Mouse (Mus musculus) limb, embryonic 12.5 days (tissue): Measurements from ENCODE around the gene Bsg. TPM values are rescaled to one million over a fixed set of nuclear protein-coding genes. Genes with fewer than 3 reads are reported as not detected.

Experiments
- ATAC-seq: fragments of 200-750 bp; cut with Nextera tagmentation; 2 replicates; pipeline ENCODE4 v1.8.0; 2017; ENCODE audit warnings: low read depth, moderate TSS enrichment; ENCODE audit not compliant: insufficient number of reproducible peaks, insufficient read depth, low FRiP score, low TSS enrichment
- H3K27ac ChIP-seq: fragments of 300-500 bp; sonication (generic); 2 replicates; pipeline ENCODE4 v1.5.1; 2016; ENCODE audit warnings: mild to moderate bottlenecking, moderate library complexity
- H3K27me3 ChIP-seq: fragments of 300-500 bp; sonication (generic); 2 replicates; pipeline ENCODE4 v1.6.1; 2016; ENCODE audit warnings: mild to moderate bottlenecking, moderate library complexity
- H3K36me3 ChIP-seq: fragments of 300-500 bp; sonication (generic); 2 replicates; pipeline ENCODE4 v1.6.1; 2016; ENCODE audit warnings: mild to moderate bottlenecking, moderate library complexity
- H3K4me1 ChIP-seq: fragments of 300-500 bp; sonication (generic); replicated peaks from 2 replicates; pipeline ENCODE4 v1.6.1; 2016
- H3K4me2 ChIP-seq: fragments of 300-500 bp; sonication (generic); 2 replicates; pipeline ENCODE4 v1.6.1; 2016; ENCODE audit warnings: mild to moderate bottlenecking, moderate library complexity
- H3K4me3 ChIP-seq: fragments of 300-500 bp; sonication (generic); replicated peaks from 2 replicates; pipeline ENCODE4 v1.5.1; 2016; ENCODE audit warnings: mild to moderate bottlenecking
- H3K9ac ChIP-seq: fragments of 300-500 bp; sonication (generic); replicated peaks from 2 replicates; pipeline ENCODE4 v1.6.1; 2016; ENCODE audit warnings: mild to moderate bottlenecking, moderate library complexity
- H3K9me3 ChIP-seq: fragments of 300-500 bp; sonication (generic); 2 replicates; pipeline ENCODE4 v1.6.1; 2016; ENCODE audit warnings: mild to moderate bottlenecking, moderate library complexity
- WGBS: fragments of 180-500 bp; shearing (Covaris S2); methylation state at CpG from one replicate; pipeline ENCODE4 v1.1.7; 2016; 5-methylcytosine and 5-hydroxymethylcytosine counted together
- polyA plus RNA-seq: library from polyadenylated mRNA; unstranded; fragments of >200 nt; fragmentation: Nextera tagmentation; extraction: Ambion mirVana; gene quantifications from 2 replicates; pipeline ENCODE4 v1.2.1, GENCODE M21; 2016

Bsg gene
- polyA plus RNA-seq, 1 experiment from 2014 or later: 680 TPM

DNA sequence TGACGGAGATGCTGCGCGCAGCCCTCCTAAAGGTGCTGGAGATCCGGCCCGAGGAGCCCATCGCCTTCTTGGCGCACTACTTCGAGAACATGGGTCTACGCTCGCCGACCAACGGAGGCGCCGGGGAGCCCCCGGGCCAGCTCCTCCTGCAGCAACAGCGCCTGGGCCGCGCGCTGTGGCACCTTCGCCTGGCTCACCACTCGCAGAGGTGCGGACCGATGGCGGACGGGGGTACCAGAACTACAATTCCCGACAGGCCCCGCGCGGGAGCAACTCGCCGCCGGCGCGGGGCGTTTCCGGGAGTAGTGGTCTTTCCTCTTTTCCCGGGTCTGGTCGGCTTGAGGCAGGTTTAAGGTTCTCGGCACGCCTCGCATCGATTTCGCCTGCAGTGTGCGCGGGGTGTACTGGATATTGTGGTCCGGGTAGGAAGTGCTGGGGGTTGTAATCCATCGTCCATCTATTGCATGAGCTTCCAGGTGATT is 34.7 kb upstream of the Bsg start:
- ATAC-seq: peak; percentile 49
- peak overlapping the region; percentile 82 for H3K4me2 ChIP-seq
- H3K27me3 ChIP-seq: no peaks in the 10 kb centered on the region
- 0% methylated on average over 47 of the region's 47 CpGs for whole genome bisulfite sequencing
- H3K9me3 ChIP-seq: no peaks in the 10 kb centered on the region
- H3K36me3 ChIP-seq: peaks cover 17% of the 10 kb centered on the region; the same call in 1 of the 2 replicates
- H3K4me3 ChIP-seq: peak overlapping the region; percentile 88
- peaks cover 17% of the 10 kb centered on the region for H3K4me1 ChIP-seq
- peak overlapping the region; percentile 81 for H3K9ac ChIP-seq
- H3K27ac ChIP-seq: peak overlapping the region; percentile 96

DNA sequence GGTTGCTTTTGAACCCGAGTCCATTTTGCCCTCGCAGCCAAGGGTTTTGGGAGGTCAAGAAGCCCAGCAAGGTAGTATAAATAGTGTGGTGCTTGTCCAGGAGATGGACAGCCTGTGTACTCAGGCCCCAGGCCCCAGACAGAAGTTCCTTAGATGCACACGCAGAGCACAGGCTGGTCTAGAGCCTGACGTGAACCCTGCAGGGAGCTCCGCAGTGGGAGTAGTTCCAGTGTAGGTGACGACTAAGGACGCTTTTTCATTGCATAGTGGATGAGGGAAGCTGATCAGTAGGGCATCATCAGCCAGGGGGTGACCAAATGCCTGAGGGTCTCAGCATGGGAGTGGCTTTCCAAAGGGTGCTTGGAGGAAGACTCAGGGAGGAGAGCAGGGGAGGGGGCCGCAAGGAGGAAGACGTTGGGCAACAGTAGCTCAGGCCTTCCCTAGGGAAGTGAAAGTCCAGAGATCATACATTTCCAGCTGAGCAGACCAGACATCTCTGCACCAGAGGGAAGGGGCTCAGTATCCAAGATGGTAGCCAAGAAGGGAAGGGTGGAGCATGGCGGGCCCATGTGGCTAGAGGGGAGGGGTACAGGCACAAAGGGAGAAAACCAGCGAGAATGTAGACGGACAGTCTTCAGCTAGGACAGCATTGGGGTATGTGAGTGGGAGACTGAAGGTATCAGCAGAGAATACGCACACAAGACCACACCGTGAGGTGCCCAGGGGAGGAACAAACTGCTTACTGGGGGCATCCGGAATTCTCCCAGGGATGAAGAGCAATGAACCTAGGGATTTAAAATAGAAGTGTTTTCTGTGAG is 34.0 kb upstream of the Bsg start:
- WGBS: 32% methylated on average over 15 of the region's 15 CpGs
- peak overlapping the region; percentile 88 for H3K4me3 ChIP-seq
- peak; percentile 26 for ATAC-seq

DNA sequence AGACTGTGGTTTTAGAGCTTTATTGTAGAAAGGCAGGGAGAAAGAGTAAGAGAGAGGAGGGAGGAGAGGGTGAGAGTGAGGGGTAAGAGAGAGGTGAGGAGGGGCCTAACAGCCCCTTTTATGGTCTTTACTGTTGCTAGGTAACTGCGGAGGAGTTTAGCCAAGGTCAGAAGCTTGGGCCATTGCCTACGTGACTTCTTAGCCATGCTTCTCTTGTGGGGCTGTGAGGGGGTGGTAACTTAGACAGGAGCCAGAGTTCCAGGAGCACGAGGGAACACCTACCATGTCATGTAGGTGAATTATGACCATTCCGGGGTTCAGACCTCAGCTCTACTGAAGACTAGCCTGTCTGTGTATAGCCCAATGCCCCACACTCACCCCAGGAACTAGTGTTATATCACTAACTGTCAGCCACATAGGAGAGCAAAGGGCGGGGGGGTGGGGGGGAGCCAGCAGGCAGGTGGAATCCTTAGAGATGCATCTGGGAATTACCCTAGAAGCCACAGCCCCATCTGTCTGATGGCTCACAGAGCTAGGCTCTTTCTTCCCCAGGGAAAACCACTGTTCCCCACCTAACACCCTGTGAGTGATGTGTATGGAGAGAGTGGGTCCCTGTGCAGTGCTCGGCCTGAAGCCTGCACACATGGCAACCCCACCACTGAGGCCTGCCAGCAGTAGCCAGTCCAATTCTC is 32.7 kb upstream of the Bsg start:
- WGBS: 38% methylated on average over 6 of the region's 6 CpGs
- no peak for ATAC-seq
- Histone ChIP-seq H3K36me3 (peaks cover 30% of the 10 kb centered on the region), H3K27me3 (no peaks in the 10 kb centered on the region), H3K9me3 (no peaks in the 10 kb centered on the region), H3K4me2 (peak overlapping the region; percentile 82), H3K9ac (no peak overlapping the region), H3K4me1 (peaks cover 17% of the 10 kb centered on the region), H3K27ac (no peak overlapping the region), H3K4me3 (0 out of 2 replicates have a peak overlapping the region, but pooled peaks have one; percentile 88)

More for the DNA sequence above, 34.0 kb upstream of the Bsg start:
- H3K27ac ChIP-seq: peak overlapping the region; percentile 96
- no peaks in the 10 kb centered on the region for H3K9me3 ChIP-seq
- peak overlapping the region; percentile 82 for H3K4me2 ChIP-seq
- peaks cover 18% of the 10 kb centered on the region for H3K36me3 ChIP-seq
- H3K4me1 ChIP-seq: peaks cover 17% of the 10 kb centered on the region
- H3K9ac ChIP-seq: peak overlapping the region; percentile 81
- no peaks in the 10 kb centered on the region for H3K27me3 ChIP-seq

DNA sequence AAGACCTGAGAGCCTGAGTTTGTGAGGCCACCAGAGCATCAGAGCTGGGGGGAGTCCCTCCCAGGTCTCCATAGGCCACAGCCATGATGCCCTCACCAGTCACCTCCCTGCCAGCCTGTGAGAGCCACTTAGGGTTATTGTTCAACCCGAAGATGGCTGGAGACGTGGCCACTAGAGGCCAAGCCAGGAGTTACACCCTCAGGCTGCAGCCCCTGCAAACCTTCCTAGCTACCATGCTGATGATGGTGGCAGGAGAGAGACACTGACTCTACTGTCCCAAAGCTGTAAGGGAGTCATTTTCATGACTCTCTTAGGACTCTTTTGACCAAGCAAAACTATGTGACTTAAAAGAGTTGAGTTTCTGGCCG is 32.2 kb upstream of the Bsg start:
- no peak overlapping the region for H3K9ac ChIP-seq
- no peaks in the 10 kb centered on the region for H3K9me3 ChIP-seq
- 69% methylated on average over 3 of the region's 3 CpGs for WGBS
- no peak for ATAC-seq
- no peaks in the 10 kb centered on the region for H3K27me3 ChIP-seq
- H3K4me2 ChIP-seq: no peak overlapping the region
- no peak overlapping the region for H3K27ac ChIP-seq
- peaks cover 17% of the 10 kb centered on the region for H3K4me1 ChIP-seq
- H3K4me3 ChIP-seq: no peak overlapping the region
- peaks cover 35% of the 10 kb centered on the region for H3K36me3 ChIP-seq

DNA sequence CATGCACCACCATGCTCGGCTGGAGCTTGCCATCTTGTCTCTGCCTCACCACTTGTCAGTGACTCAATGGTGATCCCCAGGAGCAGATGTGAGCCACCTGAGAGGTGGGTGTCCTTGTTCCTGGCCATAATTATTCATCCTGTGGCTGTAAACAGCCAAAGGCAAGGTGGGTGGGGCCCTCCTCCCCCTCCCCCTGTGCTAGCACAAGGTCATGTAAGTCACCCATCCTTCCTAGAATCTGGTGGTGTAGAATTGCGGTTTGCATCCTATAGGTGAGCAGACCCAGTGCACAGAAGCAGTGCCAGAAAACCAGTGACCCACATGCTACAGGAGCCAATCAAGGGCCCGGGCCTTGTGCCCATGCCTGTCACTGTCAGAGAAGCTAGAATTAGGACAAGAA is 31.2 kb upstream of the Bsg start:
- Histone ChIP-seq H3K4me3 (no peak overlapping the region), H3K9me3 (no peaks in the 10 kb centered on the region), H3K4me2 (no peak overlapping the region), H3K36me3 (peaks cover 35% of the 10 kb centered on the region), H3K27ac (no peak overlapping the region), H3K4me1 (peaks cover 17% of the 10 kb centered on the region), H3K27me3 (no peaks in the 10 kb centered on the region), H3K9ac (no peak overlapping the region)
- ATAC-seq: no peak
- WGBS: 83% methylated on average over 3 of the region's 3 CpGs

DNA sequence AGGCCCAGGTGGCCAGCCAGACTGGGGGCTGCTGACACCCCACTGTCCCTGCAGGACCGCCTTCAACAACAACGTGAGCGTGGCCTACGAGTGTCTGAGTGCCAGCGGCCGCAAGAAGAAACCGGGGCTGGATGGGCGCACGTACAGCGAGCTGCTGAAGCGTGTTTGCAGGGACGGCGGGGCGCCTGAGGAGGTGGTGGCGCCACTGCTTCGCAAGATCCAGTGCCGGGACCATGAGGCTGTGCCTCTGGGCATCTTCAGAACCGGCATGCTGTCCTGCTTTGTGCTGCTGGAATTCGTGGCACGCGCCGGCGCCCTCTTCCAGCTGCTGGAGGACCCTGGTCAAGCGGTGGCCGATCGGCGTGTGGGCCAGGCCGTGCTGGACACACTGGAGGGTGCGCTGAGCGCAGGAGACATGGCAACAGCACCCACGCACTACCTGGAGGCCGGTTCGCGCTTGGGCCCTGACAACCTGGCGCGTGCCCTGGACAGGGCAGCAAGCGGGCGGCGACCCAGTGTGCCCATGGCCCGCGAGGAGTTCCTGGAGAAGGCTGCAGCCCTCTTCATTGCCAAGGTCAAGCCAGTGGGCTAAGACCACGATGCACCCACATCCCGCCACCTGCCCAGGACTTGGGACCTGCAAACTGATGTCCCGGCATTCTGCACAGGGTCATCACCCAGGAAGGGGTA is 28.8 kb upstream of the Bsg start:
- Histone ChIP-seq H3K9me3 (no peaks in the 10 kb centered on the region), H3K27ac (no peak overlapping the region), H3K36me3 (peaks cover 35% of the 10 kb centered on the region), H3K9ac (no peak overlapping the region), H3K4me3 (no peak overlapping the region), H3K4me1 (peaks cover 12% of the 10 kb centered on the region), H3K4me2 (no peak overlapping the region), H3K27me3 (no peaks in the 10 kb centered on the region)
- 61% methylated on average over 44 of the region's 44 CpGs for WGBS
- ATAC-seq: no peak

DNA sequence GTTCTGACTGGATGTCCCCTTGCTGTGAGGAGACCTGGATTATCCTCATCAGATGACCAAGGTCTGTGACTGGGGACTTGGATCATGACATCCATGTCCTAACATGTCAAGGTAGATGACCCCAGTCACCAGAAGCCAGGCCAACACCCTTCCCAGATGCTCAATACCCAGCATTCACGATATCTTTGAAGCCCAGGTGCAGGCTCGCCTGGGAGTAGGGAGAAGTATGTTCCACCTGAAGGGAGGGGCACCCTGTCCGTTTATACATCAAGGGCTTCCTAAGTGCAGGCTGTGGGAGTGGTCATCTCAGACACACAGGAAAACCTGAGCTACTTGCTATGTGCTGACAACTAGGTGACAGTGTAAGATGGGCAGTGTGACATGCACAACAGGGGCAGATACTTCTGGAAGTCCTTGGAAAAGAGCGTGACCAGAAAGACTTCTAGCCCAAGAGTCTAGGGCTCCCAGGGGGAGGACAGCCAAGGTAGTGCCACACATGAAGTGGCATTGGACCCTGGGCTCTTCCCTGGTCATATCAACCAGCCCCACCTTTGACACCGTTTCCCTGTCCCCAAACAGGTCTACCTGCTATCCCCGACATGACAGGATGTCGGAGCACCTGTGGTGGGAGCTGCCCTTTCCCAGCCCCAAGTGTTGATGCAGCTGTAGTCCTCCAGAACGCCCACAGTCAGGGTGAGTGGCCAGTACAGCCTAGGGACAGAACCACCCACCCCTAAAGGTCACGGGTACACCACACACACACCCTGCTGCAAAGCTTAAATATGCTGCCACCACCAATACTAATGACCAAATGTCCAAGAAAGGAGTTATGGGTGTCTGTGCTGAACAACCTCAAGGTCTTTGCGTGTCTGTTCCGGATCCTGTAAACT is 23.4 kb upstream of the Bsg start:
- Histone ChIP-seq H3K27ac (peak overlapping the region; percentile 83), H3K4me2 (peak overlapping the region; percentile 95), H3K9me3 (no peaks in the 10 kb centered on the region), H3K36me3 (peaks cover 30% of the 10 kb centered on the region), H3K4me3 (peak overlapping the region; percentile 90), H3K27me3 (no peaks in the 10 kb centered on the region), H3K9ac (peak overlapping the region; percentile 44), H3K4me1 (peaks cover 20% of the 10 kb centered on the region)
- ATAC-seq: peak; percentile 21
- WGBS: 36% methylated on average over 11 of the region's 11 CpGs

DNA sequence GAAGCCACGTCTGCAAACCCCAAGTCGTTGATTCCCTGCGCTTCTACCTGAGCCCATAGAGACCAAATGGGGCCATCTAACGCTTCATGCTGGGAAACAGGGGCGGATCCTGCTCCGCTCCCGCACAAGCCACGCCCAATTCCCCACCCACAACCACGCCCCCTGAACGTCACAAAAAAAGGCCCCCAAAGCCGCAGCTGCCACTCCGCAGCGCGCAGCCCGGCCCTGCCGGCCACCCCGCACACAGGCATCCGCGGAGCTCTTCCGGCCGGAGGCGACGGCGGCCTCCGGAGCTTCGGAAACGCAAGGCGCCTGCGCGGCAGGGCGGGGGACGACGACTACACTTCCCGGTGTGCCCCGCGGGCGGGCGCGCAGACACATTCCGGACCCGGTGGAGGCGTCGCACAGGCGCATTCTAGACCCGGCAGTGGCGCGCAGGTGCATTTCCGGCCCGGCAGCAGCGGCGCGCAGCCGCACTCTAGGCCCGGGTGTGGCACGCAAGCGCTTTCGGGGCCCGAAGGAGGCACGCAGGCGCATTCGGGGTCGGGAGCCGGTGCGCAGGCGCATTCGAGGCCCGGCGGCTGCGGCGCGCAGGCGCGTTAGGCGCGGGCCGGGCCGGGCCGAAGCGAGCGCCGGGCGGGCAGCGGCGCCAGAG is 22.6 kb upstream of the Bsg start, which contains the start of gene Cdc34:
TSS of gene Cdc34 (plus strand) at position 605 of the 655 bp plus-strand sequence.
- H3K9me3 ChIP-seq: no peaks in the 10 kb centered on the region
- peak within 1 kb of the TSS; percentile 89 for H3K9ac ChIP-seq
- peak within 1 kb of the TSS; percentile 95 for H3K4me2 ChIP-seq
- H3K4me3 ChIP-seq: peak within 1 kb of the TSS; percentile 90
- ATAC-seq: peak; percentile 93
- H3K36me3 ChIP-seq: peaks cover 30% of the 10 kb centered on the region
- peak within 1 kb of the TSS; percentile 83 for H3K27ac ChIP-seq
- WGBS: under 1% methylated on average over 82 of the region's 84 CpGs
- H3K27me3 ChIP-seq: no peaks in the 10 kb centered on the region
- H3K4me1 ChIP-seq: peaks cover 20% of the 10 kb centered on the region

DNA sequence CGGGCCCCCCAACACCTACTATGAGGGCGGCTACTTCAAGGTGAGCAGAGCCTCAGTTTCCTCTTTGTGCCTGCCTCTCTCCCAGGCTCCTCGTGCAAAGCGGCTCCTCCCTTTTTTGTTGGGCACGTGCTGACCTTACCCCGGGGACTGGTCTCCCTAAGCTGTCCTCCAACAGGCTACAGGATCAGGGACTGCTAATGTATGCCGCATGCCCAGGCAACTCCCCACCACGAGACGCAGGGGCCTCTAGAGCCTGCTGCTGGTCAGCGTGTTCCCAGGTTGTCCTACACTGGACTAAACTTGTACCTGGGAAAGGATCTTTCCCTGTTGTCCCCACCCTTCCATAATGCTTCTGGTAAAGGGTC is 21.8 kb upstream of the Bsg start:
- Histone ChIP-seq H3K36me3 (peaks cover 36% of the 10 kb centered on the region), H3K27me3 (no peaks in the 10 kb centered on the region), H3K9me3 (no peaks in the 10 kb centered on the region), H3K27ac (peak overlapping the region; percentile 62), H3K4me2 (peak overlapping the region; percentile 95), H3K9ac (peak overlapping the region; percentile 89), H3K4me1 (peaks cover 20% of the 10 kb centered on the region), H3K4me3 (peak overlapping the region; percentile 90)
- 1% methylated on average over 10 of the region's 10 CpGs for WGBS
- 0 out of 2 replicates have a peak, but pooled peaks have one; percentile 1 for ATAC-seq
